Mouse (Mus musculus) kidney, postnatal 36 days (tissue): Measurements from ENCODE around the gene Trak1.
A peak's percentile ranks its signal among the peaks of the same experiment; 100 is the strongest.

ENCODE experiments used
- DNase-seq, 2 experiments: peaks; one replicate each; pipeline ENCODE4 v3.0.0; 2021 to 2022; ENCODE audit warnings: mixed read lengths in 2 of 2

Trak1 gene

DNA sequence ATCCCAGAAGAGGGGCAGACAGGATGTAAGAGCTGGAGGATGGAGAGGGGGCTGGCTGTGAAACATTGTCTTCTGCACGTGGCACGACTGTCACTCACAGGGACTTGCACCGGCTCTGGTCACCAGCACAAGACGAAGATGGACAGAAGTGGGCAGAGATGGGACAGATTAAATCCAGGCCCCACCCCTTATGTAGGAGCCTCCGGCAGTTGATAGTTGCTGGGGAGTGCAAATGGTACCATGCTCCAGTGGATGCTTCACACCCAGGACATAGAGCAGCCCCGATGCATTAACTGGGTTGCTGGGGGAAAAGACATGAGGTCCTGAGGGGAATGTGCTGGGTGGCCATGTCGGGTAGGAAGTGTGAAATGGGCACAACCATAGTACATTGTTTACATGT lies 2.1 kb upstream of the Trak1 start:
- no peak for DNase-seq

DNA sequence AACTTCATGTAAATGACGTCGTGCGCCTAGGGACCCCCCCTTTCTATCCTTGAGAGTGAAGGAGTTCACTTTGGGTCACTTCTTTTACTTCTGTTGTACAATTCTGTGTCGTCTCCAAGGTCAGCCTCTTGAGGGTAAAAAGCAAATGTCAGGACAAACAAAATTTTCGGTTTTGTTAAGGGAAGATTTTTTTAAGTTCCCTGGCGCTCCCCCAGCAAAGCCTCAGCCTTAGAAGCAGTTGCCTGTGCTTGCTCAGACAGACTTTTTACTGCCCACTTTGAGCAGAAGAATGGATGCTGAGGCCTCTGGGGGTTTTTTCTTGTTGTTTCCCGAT lies 730 bp downstream of the Trak1 start:
- peak in 1 of 2 experiments; percentile 43 for DNase-seq

DNA sequence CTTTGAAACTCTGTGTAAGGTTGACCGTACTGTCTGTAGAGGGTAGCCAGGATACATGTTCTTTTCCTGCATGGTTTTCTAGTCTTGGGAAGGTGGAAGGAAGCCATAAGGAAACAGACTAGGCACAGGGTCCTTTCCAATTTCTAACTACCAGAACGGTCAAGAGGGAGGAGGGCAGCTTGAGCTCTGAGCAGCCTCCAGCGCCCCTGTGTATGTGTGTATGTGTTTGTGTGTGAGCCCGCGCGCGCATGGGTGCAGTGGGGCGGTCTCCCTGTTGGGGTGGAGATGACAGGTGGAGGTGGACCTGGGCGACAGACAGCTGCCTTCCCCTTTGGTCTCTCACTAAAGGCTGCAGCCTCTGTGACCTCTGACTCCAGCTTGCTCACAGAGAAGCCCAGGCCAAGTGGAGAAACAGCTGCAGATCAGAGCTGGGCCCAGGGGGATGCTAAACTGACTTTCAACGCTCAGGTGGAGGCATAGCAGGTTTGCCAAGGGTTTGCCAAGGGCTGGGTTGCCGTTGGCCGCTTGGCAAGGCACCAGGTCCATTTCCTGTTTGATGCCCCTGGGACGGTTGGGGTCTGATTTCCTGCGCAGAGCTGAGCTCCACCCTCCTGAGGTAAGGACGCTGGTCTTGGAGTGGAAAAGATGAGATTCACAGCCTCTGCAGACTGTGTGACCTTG lies 1.2 kb downstream of the Trak1 start:
- DNase-seq, result peak; percentile 51 to 69

DNA sequence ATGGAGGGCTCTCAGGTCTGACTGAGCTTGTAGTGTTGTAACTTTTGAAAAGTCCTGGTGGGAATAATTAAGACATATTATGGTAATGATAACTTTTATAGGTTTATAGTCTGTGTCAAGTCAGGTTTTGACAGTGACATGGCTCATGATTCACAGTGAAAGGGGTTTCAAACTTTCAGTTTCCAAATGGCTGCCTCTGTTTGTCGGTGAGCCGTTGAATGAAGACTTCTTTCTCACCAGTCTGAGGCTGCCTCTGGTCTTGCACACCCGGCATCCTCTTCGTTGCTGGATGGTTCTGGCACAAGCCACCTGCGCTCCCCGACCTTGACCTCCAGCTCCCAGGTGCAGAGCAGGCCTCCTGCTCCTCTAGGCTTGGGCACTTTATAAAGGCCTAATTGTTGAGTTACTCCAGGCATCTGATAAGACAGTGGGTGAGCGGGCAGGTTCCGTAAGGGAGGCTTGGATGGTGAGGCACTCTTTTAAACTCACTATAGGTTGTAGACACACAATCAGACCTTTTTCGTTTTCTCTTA lies 2.0 kb downstream of the Trak1 start:
- DNase-seq, result no peak

DNA sequence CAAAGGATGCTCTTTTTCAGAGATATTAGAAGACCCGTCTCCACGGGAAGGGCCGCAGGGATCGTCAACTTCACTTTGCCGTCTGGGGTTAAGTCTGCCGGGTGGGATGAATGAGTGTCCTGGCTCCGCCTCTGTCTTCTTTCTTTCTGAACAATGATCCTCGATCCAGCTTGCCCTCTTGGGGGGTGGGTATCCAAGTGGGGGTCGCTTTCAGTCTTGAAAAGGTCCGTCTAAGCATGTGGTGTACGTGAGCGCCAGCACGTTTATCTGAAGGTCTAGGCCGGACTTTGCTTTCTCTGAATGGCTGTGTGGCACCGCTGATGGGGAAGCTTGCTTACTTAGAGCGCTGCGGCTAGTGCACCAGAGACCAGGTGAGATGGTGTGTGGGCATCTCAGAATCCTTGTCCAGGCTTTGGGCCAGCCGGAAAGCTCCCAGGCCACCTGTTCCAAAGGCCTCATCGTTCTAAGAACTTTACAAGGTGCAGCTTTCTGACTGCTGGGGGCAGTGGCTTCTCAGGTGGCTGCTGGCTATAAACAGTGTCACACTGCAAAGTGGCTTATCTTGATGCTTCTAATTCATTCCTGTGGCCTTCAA lies 2.8 kb downstream of the Trak1 start:
- DNase-seq, result no peak

DNA sequence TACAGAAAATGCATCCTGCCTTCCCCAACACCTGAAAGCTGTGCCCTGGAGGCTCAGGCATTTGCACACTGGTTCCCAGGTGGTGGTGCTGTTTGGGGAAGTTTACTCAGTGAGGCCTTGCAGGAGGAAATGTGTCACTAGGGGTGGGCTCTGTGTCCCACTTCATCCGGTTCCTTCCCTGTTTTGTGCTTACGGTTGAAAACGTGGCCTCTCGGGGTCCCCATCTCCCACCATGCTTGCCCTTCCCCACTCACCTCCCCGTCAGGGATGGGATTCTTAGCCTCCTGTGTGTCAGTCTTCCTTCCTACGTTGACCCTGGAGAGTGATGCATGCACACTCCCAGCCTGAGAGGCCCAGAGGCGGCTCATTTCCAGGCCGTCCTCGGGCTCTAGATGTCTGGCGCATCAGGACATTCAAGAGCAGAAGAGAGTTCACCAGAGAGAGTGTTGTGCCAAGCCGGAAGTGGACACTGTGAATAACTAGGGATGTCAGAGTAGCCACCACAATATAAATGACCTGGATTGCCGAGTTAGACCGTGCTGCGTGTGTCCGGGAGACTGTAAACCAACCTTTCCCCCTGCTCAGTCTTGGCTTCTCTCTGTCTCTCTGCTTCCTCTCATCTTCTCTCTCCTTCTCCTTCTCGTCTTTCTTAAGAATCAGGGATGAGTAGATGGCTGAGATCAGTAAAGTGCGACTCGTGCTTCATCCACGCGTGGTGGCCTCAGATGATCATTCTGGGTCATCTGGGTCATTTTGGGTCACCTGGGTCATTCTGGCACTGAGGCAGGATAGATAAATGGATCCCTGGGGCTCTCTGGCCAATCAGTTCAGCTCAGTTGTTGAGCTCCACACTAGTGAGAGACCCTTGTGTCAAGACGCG lies 4.0 kb downstream of the Trak1 start:
- no peak for DNase-seq

DNA sequence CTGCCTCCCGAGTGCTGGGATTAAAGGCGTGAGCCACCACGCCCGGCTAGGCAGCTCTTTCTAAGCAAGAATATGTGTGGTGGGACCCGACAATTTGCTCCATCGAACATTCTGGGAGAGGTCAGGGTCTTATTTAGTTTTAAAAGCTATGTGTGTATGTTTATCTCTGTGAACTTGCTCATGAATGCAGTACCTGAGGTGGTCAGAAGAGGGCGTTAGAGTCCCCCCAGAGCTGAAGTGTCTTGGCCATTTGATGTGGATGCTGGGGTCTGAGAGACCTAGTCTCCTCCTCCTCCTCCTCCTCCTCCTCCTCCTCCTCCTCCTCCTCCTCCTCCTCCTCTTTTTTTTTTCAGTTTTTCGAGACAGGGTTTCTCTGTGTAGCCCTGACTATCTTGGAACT lies 5.2 kb downstream of the Trak1 start:
- DNase-seq, result peak in 1 of 2 experiments; percentile 51

DNA sequence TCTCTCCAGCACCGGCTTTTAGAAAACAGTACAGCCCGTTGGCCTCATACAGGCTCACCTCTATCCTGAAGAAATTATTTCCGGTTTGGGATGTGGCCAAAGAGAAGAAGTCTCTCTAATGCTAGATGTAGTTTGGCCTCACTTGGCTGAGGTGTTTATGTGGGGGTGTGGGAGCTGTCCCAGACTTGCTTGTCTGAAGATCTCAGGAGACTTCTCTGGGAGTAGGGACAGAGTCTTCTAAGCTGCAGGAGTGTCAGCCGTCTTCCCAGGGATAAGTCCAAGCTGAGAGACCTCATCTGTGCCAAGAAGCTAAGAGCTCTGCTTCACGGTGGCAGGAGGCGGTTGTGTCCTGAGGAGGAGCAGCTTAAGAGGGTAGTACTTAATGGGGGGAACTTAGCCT lies 5.8 kb downstream of the Trak1 start:
- peak in 1 of 2 experiments; percentile 55 for DNase-seq

DNA sequence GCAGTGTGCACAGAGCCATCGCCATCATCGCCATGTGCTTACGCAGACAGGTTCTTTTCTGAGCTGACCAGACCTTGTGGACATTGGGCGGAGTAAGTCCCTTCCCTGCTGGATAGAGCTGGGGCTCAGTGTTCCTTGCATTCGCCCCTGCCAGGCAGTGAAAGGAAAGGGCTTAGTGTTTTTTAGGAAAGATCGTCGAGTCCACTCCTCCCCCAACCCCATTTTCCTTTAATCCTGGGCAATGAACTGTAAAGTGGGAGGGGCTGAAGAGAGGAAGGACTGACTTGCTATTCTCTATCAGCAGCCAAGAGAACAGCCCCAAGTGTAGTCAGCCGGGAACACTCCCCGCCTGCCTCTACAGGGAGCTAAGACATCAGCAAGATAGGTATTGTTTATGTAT lies 6.4 kb downstream of the Trak1 start:
- peak; percentile 57 to 66 for DNase-seq

DNA sequence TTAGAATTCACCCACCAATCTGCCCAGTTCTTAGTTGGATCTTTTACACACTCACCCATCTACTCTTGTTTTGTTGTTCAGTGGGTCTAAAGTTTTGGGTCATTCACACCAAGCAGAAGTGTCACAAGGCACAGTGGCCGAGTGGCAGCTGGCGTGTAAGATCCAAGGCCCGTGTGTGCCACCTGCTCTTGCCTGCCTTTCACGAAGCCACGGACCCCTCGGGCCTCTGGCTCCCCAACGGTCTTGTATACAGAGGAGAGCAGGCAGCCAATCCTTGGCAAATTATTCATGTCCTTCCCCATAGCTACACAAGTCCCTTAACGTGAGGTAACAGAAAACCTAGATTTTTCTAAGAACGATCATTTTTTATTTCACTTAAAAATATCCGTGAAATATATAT lies 7.2 kb downstream of the Trak1 start:
- DNase-seq, result no peak

DNA sequence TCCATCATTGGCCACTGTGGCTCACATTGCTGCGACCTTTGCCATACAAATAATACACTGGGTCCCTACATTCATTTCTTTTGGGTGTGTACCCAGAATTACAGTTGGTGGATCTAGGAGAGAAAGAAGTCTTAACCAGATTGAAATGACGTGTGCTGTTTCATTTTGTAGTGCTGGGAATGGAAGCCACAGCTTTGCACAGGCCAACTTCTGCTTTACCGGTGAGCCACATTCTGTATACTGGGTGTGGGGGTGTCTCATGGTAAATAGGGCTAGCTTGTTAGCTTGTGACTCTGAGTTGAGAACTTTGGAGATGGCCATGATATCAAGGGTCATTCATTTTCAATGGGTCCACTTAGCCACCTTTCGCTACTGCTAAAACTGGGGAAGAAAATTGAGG lies 8.2 kb downstream of the Trak1 start:
- DNase-seq, result no peak

DNA sequence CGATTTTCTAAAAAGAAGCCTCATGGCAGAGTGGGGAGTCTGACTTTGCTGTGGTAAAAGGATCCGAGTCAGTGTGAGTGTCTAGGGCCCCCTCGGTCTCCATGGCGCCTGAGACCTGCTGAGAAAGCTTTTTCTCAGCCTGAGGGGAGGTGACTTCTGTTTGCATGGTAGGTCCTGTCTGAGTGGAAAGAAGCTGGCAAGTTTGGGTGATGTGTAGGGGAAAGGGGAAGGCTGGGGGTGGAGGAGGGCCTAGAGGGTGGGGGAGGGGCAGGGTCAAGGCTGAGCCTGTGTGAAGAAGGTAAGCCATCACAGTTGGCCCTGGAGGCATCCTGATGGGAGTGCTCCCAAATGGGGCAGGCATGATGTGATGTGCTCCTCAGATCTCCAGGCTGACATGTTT lies 12.0 kb downstream of the Trak1 start:
- DNase-seq, result no peak

DNA sequence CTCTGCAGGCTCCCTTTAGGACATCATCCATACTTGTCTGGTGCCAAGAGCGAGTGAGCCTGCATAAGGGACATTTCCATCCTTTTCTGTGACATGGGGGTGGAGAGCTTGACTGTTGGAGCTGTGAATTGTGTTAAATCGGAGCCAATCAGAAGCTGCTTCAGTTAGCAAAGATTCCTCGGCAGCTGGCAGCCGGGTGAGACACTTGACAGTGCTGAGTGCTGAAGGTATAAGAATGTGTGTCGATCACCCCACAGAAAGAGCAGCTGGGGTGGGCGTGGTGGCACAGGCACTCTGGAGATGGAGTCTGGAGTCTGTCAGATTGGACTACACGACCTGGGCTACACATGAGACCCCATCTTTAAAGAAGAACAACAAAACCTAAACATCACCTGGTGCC lies 13.2 kb downstream of the Trak1 start:
- DNase-seq, result no peak

DNA sequence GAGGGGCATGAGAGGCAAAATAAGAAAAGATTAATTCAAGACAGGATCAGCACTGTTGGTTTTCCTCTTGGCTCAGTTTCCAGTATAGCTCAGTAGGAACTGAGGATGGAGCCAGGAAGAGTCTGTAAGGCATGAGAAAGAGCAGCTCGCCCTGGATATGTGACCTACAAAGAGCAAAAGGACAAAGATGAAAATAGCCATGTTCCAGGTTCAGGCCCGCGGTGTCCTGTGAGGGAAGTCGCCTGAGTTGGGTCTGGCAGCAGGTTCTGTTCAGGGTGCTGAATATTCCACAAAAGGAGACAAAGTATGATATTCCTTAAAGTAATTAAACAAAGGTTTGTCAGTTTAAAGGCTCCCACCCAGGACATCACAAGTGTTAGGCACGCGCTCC lies 14.5 kb downstream of the Trak1 start:
- peak; percentile 37 to 45 for DNase-seq

DNA sequence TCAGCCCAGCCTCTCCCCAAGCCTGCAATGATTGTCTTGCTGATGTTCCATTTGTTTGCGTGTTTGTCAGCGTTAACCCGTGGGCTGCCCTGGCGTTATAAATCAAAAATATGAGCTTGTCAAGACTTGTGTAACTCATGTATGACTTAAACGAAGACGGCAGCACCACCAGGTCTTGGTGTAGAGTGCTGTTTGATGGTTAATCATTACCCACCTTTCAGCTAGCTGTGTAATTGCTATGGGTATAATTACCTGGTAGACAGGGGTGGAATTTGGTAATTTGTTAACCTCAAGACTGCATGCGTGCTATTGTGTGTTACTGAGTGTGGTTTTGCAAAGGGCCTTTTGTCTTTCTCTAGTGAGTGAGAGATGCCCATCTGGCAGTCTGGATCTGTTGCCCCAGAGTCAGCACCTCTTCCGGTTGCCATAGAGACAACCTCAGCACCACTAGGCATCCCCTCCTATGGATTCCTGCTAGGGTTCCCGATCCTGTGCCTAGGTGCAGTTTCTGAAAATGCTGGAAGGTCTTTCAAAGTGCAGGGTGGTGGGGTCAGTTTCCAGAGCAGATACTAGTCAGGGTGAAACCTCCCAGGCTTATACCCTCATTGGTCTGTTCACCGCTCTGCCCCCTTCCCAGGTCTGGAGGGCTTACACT lies 15.1 kb downstream of the Trak1 start:
- DNase-seq, result peak in 1 of 2 experiments; percentile 71

DNA sequence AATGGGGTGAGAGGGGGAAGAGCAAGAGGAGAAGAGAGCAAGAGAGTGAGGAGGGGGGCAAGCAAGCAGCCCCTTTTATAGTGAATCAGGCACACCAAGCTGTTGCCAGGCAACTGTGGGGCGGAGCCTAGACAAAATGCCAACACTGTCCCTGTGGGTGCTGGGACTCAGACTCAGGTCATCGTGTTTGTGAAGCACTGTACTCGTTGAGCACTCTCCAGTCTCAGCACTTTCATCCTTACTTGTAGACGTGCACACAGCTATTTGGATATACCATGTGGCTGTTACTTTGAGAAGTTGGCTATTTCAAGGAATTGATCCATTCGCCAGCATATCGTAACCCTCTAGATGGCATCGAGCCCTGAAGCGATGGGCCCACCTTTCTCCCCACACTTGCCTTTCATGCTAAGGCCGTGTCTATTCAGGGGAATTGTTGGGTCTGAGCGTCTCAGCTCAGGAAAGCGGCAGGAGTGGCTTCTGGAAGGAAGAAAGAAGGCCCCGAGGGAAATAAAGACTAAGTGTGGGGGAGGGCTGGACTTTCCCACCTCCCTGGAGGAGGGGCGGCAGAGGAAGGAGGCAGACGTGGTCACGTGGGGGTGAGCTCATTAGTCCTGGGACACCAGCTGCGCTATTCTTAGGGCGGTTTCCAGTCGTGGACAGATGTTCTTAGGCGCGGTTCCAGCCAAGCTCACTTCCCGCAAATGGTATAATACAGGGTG lies 16.5 kb downstream of the Trak1 start:
- peak; percentile 90 to 95 for DNase-seq

DNA sequence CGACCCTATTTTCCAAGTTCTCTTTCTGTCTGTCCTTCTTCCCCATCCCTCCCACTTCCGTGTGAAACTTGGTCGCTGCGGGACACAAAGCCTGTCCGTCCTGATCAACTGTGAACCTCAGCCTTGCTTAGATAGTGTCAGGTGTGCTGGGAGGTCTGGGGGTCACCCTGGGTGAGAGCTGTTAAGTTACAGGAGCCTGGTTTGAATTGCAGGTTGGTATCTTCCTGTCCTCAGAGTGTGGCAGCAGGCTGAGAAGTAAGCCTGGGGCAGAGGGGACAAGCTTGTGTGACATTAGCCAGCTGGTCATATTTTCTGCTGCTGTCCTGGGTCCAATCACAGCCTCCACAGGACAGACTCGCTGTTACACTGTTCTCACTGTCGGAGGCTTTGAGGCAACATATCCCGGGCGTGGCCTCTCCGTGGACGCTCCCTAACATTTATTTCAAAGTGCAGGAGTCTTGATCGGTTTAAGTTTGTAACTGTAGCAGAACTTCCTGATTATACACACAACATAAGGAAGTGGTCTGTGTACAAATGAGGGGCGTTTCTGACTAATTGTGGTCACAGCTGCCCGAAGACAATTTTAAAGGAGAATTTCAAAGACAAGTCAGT lies 17.3 kb downstream of the Trak1 start:
- DNase-seq, result peak in 1 of 2 experiments; percentile 48

DNA sequence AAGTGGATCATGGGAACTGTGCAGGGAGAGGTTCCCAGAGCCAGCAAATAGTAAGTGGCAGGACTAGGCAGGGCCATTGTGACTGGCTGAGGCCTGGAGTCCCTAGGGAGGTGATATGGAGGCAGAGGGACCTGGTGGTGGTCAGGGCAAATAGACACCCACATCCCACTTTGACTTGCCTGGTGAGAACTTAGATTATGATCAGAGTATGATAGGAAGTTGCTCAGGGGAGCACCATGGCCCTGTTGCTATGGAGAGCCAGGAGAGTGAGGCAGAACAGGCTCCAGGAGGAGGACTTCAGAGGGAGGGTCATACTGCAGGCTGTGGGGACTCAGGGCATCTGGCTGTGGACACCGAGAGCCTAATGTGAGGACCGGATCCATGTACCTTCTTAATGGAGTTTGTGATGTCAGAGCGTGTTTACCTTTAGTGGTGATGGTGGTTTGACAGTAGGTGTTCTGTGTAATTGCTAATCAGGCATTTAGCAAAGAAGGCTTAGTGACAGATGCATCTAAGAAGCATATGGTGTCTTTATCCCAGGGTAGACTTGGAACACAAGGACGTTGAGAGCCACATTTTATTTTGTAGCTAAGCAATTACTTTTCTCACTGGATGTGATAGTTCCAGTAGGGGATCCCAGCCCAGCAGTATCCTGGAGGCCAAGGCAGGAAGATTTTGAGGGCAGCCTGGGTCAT lies 18.7 kb downstream of the Trak1 start:
- DNase-seq, result no peak

DNA sequence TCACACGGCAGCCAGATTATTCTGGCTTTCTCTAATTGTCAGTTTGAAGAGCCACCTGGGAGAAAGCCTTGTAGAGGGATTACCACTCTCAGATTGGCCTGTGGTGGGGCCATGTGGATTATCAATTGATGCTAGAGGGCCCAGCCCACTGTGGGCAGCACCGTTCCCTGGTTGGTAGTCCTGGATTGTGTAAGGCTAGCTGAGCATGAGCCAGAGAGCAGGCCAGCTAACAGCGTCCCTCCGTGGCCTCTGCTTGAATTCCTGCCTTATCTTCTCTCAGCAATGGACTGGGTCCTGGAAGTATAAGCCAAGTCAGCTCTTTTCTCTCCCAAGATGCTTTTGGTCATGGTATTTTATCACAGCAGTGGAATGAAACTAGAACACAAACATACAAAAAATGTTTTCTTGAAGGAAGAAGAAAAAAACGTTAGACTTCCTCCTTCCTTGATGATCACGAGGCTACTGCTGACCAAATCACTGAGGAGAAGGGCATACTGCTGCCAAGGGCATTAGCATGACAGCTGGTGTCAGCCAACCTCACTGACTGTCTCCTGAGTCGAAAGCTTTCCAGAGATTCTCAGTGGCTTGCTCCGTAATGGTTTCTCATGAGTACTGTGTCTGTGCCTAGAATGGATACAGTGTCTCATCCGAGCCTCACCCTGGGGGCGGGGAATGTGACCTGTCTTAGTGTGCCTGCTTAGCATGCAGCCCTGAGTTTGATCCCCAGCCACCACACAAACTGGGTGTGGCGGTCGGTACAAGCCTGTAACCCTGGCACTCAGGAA lies 19.5 kb downstream of the Trak1 start:
- peak in 1 of 2 experiments; percentile 58 for DNase-seq

DNA sequence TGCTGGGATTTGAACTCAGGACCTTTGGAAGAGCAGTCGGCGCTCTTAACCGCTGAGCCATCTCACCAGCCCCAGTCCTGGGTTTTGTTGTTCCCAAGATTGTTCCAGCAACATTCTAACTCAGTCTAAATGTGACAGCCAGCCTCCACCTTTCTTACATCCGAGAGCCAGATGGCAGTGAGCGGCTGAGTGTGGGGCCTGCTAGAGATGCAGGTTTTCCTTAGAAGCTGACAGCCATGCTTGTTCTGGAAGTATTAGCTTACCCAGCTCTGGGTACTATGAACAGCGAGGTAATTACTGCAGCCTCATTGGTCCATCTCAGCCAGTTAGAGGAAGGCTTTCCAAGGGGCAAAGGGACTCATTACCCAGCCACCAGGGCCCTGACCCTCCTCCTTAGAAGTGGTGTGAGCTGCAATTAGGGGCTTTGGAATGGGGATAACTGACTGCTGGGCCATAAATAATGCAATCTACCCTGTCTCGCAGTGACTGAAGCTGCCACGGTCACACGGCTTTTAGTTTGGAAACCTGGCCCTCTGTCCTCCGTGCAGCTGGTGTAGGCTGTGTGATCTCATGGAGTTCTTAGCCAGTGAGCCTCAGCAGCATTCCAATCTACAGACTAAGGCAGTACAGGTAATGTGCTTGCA lies 22.1 kb downstream of the Trak1 start:
- no peak for DNase-seq
